Mouse (Mus musculus): ENCODE results near the gene Cpz. TPM values are rescaled to one million over a fixed set of nuclear protein-coding genes. Genes with fewer than 3 reads are reported as not detected.
A peak's percentile ranks its signal among the peaks of the same experiment; 100 is the strongest.

Gene Cpz
- polyA plus RNA-seq, 1 experiment from 2014 or later: 0.79 TPM

GRCm38 (mm10) chr5:35557946-35558621 lies 32.6 kb upstream of the Cpz start:
- no peak for ATAC-seq (ENCODE audit: low FRiP score, low TSS enrichment)
- Histone ChIP-seq H3K4me2 (ENCODE audit: low read length) (no peak overlapping the region), H3K27me3 (ENCODE audit: control insufficient read depth, insufficient read depth, low read length) (no peaks in the 10 kb centered on the region), H3K27ac (replicated peaks; ENCODE audit: low read depth, low read length) (no peak overlapping the region), H3K9me3 (ENCODE audit: control insufficient read depth, low read length) (no peaks in the 10 kb centered on the region), H3K36me3 (ENCODE audit: control insufficient read depth, insufficient read depth, low read length) (peaks cover 67% of the 10 kb centered on the region), H3K4me3 (replicated peaks; ENCODE audit: low read depth, low read length) (no peak overlapping the region), H3K9ac (replicated peaks; ENCODE audit: low read length) (no peak overlapping the region), H3K4me1 (ENCODE audit: control insufficient read depth, insufficient read depth, low read length) (no peaks in the 10 kb centered on the region)
- WGBS: 58% methylated on average over 13 of the region's 13 CpGs
- peak; percentile 55 for DNase-seq

GRCm38 (mm10) chr5:35556393-35556792 lies 30.9 kb upstream of the Cpz start:
- Histone ChIP-seq H3K4me1 (ENCODE audit: control insufficient read depth, insufficient read depth, low read length) (no peaks in the 10 kb centered on the region), H3K27ac (replicated peaks; ENCODE audit: low read depth, low read length) (no peak overlapping the region), H3K4me3 (replicated peaks; ENCODE audit: low read depth, low read length) (no peak overlapping the region), H3K27me3 (ENCODE audit: control insufficient read depth, insufficient read depth, low read length) (no peaks in the 10 kb centered on the region), H3K9ac (replicated peaks; ENCODE audit: low read length) (no peak overlapping the region), H3K36me3 (ENCODE audit: control insufficient read depth, insufficient read depth, low read length) (peaks cover 50% of the 10 kb centered on the region), H3K4me2 (ENCODE audit: low read length) (no peak overlapping the region), H3K9me3 (ENCODE audit: control insufficient read depth, low read length) (no peaks in the 10 kb centered on the region)
- DNase-seq (no peak), ATAC-seq (ENCODE audit: low FRiP score, low TSS enrichment) (no peak)
- 87% methylated on average over 7 of the region's 7 CpGs for WGBS

- Histone ChIP-seq H3K27ac (replicated peaks; ENCODE audit: low read depth, low read length) (no peak overlapping the region), H3K9ac (replicated peaks; ENCODE audit: low read length) (no peak overlapping the region), H3K4me3 (replicated peaks; ENCODE audit: low read depth, low read length) (no peak overlapping the region), H3K36me3 (ENCODE audit: control insufficient read depth, insufficient read depth, low read length) (peaks cover 24% of the 10 kb centered on the region), H3K9me3 (ENCODE audit: control insufficient read depth, low read length) (no peaks in the 10 kb centered on the region), H3K4me2 (ENCODE audit: low read length) (no peak overlapping the region), H3K27me3 (ENCODE audit: control insufficient read depth, insufficient read depth, low read length) (no peaks in the 10 kb centered on the region), H3K4me1 (ENCODE audit: control insufficient read depth, insufficient read depth, low read length) (no peaks in the 10 kb centered on the region)
- DNase-seq (no peak), ATAC-seq (ENCODE audit: low FRiP score, low TSS enrichment) (no peak)
- 85% methylated on average over 4 of the region's 4 CpGs for WGBS
Measured at GRCm38 (mm10) chr5:35552838-35553539, 27.5 kb upstream of the Cpz start.

GRCm38 (mm10) chr5:35551855-35552837 lies 26.6 kb upstream of the Cpz start:
- no peak for DNase-seq
- H3K27me3 ChIP-seq (ENCODE audit: control insufficient read depth, insufficient read depth, low read length): no peaks in the 10 kb centered on the region
- H3K4me1 ChIP-seq (ENCODE audit: control insufficient read depth, insufficient read depth, low read length): no peaks in the 10 kb centered on the region
- H3K4me2 ChIP-seq (ENCODE audit: low read length): no peak overlapping the region
- H3K27ac ChIP-seq (replicated peaks; ENCODE audit: low read depth, low read length): no peak overlapping the region
- no peak for ATAC-seq (ENCODE audit: low FRiP score, low TSS enrichment)
- WGBS: 52% methylated on average over 7 of the region's 7 CpGs
- no peak overlapping the region for H3K9ac ChIP-seq (replicated peaks; ENCODE audit: low read length)
- H3K4me3 ChIP-seq (replicated peaks; ENCODE audit: low read depth, low read length): no peak overlapping the region
- no peaks in the 10 kb centered on the region for H3K9me3 ChIP-seq (ENCODE audit: control insufficient read depth, low read length)
- H3K36me3 ChIP-seq (ENCODE audit: control insufficient read depth, insufficient read depth, low read length): peaks cover 19% of the 10 kb centered on the region

GRCm38 (mm10) chr5:35546127-35546526 lies 20.6 kb upstream of the Cpz start:
- Histone ChIP-seq H3K27ac (replicated peaks; ENCODE audit: low read depth, low read length) (no peak overlapping the region), H3K4me2 (ENCODE audit: low read length) (no peak overlapping the region), H3K4me1 (ENCODE audit: control insufficient read depth, insufficient read depth, low read length) (no peaks in the 10 kb centered on the region), H3K9me3 (ENCODE audit: control insufficient read depth, low read length) (no peaks in the 10 kb centered on the region), H3K4me3 (replicated peaks; ENCODE audit: low read depth, low read length) (no peak overlapping the region), H3K9ac (replicated peaks; ENCODE audit: low read length) (no peak overlapping the region), H3K36me3 (ENCODE audit: control insufficient read depth, insufficient read depth, low read length) (no peaks in the 10 kb centered on the region), H3K27me3 (ENCODE audit: control insufficient read depth, insufficient read depth, low read length) (no peaks in the 10 kb centered on the region)
- ATAC-seq (ENCODE audit: low FRiP score, low TSS enrichment): no peak
- DNase-seq: no peak

GRCm38 (mm10) chr5:35541059-35541790 lies 15.7 kb upstream of the Cpz start:
- Histone ChIP-seq H3K27me3 (ENCODE audit: control insufficient read depth, insufficient read depth, low read length) (no peaks in the 10 kb centered on the region), H3K4me1 (ENCODE audit: control insufficient read depth, insufficient read depth, low read length) (no peaks in the 10 kb centered on the region), H3K4me3 (replicated peaks; ENCODE audit: low read depth, low read length) (no peak overlapping the region), H3K9me3 (ENCODE audit: control insufficient read depth, low read length) (no peaks in the 10 kb centered on the region), H3K9ac (replicated peaks; ENCODE audit: low read length) (no peak overlapping the region), H3K4me2 (ENCODE audit: low read length) (no peak overlapping the region), H3K27ac (replicated peaks; ENCODE audit: low read depth, low read length) (no peak overlapping the region), H3K36me3 (ENCODE audit: control insufficient read depth, insufficient read depth, low read length) (no peaks in the 10 kb centered on the region)
- ATAC-seq (ENCODE audit: low FRiP score, low TSS enrichment): no peak
- WGBS: 81% methylated on average over 4 of the region's 4 CpGs
- no peak for DNase-seq

GRCm38 (mm10) chr5:35540555-35540954 lies 15.1 kb upstream of the Cpz start:
- no peaks in the 10 kb centered on the region for H3K27me3 ChIP-seq (ENCODE audit: control insufficient read depth, insufficient read depth, low read length)
- ATAC-seq (ENCODE audit: low FRiP score, low TSS enrichment): no peak
- no peaks in the 10 kb centered on the region for H3K9me3 ChIP-seq (ENCODE audit: control insufficient read depth, low read length)
- DNase-seq: no peak
- H3K9ac ChIP-seq (replicated peaks; ENCODE audit: low read length): no peak overlapping the region
- no peak overlapping the region for H3K27ac ChIP-seq (replicated peaks; ENCODE audit: low read depth, low read length)
- H3K4me1 ChIP-seq (ENCODE audit: control insufficient read depth, insufficient read depth, low read length): no peaks in the 10 kb centered on the region
- H3K4me2 ChIP-seq (ENCODE audit: low read length): no peak overlapping the region
- 62% methylated on average over 5 of the region's 5 CpGs for WGBS
- H3K36me3 ChIP-seq (ENCODE audit: control insufficient read depth, insufficient read depth, low read length): no peaks in the 10 kb centered on the region
- no peak overlapping the region for H3K4me3 ChIP-seq (replicated peaks; ENCODE audit: low read depth, low read length)

GRCm38 (mm10) chr5:35539576-35539975 lies 14.1 kb upstream of the Cpz start:
- 53% methylated on average over 4 of the region's 4 CpGs for WGBS
- H3K27ac ChIP-seq (replicated peaks; ENCODE audit: low read depth, low read length): no peak overlapping the region
- H3K9ac ChIP-seq (replicated peaks; ENCODE audit: low read length): no peak overlapping the region
- H3K9me3 ChIP-seq (ENCODE audit: control insufficient read depth, low read length): no peaks in the 10 kb centered on the region
- no peaks in the 10 kb centered on the region for H3K36me3 ChIP-seq (ENCODE audit: control insufficient read depth, insufficient read depth, low read length)
- H3K4me3 ChIP-seq (replicated peaks; ENCODE audit: low read depth, low read length): no peak overlapping the region
- DNase-seq: no peak
- no peaks in the 10 kb centered on the region for H3K4me1 ChIP-seq (ENCODE audit: control insufficient read depth, insufficient read depth, low read length)
- no peak overlapping the region for H3K4me2 ChIP-seq (ENCODE audit: low read length)
- no peak for ATAC-seq (ENCODE audit: low FRiP score, low TSS enrichment)
- no peaks in the 10 kb centered on the region for H3K27me3 ChIP-seq (ENCODE audit: control insufficient read depth, insufficient read depth, low read length)

Measured in midbrain, embryonic 14.5 days (tissue).